Mouse (Mus musculus): Measurements from ENCODE around the gene Igfals.

DNA sequence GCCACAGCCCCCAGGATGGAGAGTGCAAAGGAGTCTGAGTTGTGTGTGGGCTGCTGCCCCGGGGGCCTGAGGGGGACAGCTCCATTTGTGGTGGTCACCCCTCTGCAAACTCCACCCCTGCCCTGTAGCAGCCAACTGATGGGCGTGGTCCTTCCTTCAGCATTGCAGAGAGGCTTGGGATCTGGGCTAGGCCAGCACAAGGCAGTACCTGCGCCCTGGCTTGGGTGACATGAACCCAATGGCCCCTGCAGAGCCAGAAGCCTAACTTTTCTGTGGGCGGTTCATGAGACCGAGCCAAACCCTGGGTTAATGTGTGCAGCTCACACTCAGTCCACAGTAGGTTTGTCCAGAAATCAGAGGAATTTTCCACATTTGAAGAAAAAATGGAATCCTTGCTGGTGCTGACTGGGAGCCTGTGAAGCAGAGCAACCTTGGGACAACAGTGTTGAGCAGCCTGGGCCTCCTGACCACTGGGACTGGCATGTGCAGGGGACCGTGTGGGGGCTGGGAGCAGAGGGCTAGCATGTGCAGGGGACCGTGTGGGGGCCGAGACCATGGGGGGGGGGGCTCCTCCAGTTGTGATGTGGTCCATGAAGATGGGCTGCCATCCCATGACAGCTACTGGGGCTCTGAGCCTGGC lies 7.8 kb upstream of the Igfals start:
- no peak for TF ChIP-seq CTCF (IDR thresholded peaks at IDR 0.05; ENCODE audit: low read depth, low read length)
- TF ChIP-seq POLR2A (IDR thresholded peaks at IDR 0.05; ENCODE audit: borderline replicate concordance, low read depth, low read length), result no peak

Data from bone marrow macrophage, adult 2 months (primary cell).